Mouse (Mus musculus): ENCODE results near the gene Card6.

Card6 gene

DNA sequence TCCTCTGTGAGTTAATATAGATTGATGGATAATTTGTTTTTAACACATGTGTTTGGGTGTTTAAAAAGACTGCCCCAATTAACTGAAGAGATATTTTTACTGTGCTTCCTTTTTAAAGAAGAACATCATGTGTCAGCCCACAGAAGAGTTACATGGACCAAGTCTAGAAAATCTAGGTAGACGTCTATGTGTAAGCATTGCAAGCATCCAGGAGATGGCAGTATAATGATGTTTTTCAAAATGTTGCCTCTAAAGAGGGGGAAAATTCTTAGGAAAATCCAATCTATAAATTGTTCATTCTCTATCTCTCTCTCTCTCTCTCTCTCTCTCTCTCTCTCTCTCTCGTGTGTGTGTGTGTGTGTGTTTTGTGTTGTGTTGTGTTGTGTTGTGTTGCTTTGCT lies 22.2 kb downstream of the Card6 start:
- no peak for DNase-seq (ENCODE audit: low spot score in 2 of 2)

DNA sequence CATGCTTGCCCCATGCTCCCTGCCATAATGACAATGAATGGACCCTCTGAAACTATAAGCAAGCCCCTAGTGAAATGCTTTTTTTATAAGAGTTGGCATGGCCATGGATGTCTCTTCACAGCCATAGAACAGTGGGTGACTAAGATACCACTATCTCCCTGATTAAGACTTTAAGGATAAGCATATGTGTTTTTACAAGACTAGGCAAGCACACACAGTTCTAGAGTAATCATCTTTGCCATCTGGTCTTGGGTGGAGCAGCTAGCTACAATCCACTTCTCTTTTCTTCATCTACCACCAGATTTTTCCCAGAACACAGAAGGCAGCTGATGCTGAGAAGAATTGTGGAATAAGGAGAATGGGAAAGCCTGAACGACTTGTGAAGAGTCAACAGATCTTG lies 27.1 kb downstream of the Card6 start:
- no peak for DNase-seq (ENCODE audit: low spot score in 2 of 2)

DNA sequence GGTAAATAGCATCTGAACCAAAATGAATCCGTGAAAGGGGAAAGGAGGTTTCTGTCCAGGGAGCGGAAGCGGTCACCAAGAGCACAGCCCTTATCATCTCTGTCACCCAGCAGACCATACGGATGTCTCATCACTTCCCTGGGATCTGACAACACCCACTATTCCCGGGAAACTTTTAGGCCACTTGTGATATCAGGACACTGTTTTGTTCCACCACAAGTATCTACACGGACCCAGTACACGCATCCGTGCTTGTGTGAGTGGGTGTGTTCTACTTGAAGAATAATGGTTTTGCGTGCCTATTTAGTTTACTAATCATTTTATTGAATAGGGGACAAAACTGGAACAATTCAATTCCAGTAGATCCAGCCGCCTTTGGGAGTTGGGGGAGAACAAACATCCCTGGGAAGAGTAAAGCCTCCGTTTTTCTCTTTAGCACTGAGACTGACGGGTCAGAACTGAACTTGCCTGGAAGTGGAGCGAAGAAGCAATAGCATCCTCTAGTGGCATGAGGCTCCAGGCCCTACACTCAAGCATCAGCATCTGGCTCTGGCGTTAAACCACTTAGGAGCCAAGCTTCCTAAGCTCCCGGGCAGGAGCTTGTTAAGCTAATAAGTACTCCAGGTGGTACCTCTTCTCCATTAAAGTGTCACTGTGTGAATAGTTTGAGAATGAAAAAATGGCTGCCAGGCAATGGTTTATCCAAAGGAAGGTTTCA lies 39.4 kb downstream of the Card6 start:
- DNase-seq (ENCODE audit: low spot score in 2 of 2), result peak; percentile 25 to 53

GRCm38 (mm10) chr15:5063635-5064034 lies 44.7 kb downstream of the Card6 start, which contains the start of gene C7:
Gene C7, minus strand, starts transcription at chr15:5063740.
- DNase-seq (ENCODE audit: low spot score in 2 of 2), result no peak
